Mouse (Mus musculus) thymus, adult 2 months (tissue): ENCODE results near the gene Mcm5. TPM values are rescaled to one million over a fixed set of nuclear protein-coding genes. Genes with fewer than 3 reads are reported as not detected.

Source experiments
- DNase-seq: peaks from one replicate; pipeline ENCODE4 v3.0.0; 2021
- H3K27ac ChIP-seq: fragments of 200-500 bp; 2 replicates; pipeline ENCODE4 v1.5.1; 2012; ENCODE audit warnings: low read length, control low read depth; ENCODE audit not compliant: control insufficient read depth, insufficient read depth
- H3K27me3 ChIP-seq: fragments of 200-500 bp; 2 replicates; pipeline ENCODE4 v1.6.1; 2012; ENCODE audit warnings: mild to moderate bottlenecking, low read length, moderate library complexity, mixed read lengths; ENCODE audit not compliant: control insufficient read depth, insufficient read depth
- H3K36me3 ChIP-seq: fragments of 200-500 bp; 2 replicates; pipeline ENCODE4 v1.6.1; 2012; ENCODE audit warnings: mild to moderate bottlenecking, low read length, moderate library complexity; ENCODE audit not compliant: control insufficient read depth, insufficient read depth
- H3K4me1 ChIP-seq: fragments of 200-500 bp; replicated peaks from 2 replicates; pipeline ENCODE4 v1.6.1; 2012; ENCODE audit warnings: low read length; ENCODE audit not compliant: control insufficient read depth, insufficient read depth
- H3K4me3 ChIP-seq: fragments of 200-500 bp; 2 replicates; pipeline ENCODE4 v1.5.1; 2012; ENCODE audit warnings: mild to moderate bottlenecking, low read length, control low read depth, moderate library complexity; ENCODE audit not compliant: control insufficient read depth, insufficient read depth
- CTCF ChIP-seq: fragments of 200-500 bp; IDR thresholded peaks from 2 replicates; pipeline ENCODE4 v1.5.1; 2012; ENCODE audit warnings: mild to moderate bottlenecking, control low read depth, low read length, moderate library complexity, borderline replicate concordance; ENCODE audit not compliant: control insufficient read depth, poor library complexity, insufficient read depth; ENCODE audit errors: extremely low read depth
- POLR2A ChIP-seq: fragments of 200-500 bp; IDR thresholded peaks from 2 replicates; pipeline ENCODE4 v1.6.1; 2012; ENCODE audit warnings: mild to moderate bottlenecking, low read length, control low read depth, moderate library complexity; ENCODE audit not compliant: control insufficient read depth, poor library complexity, insufficient read depth; ENCODE audit errors: extremely low read depth
- WGBS: fragments of 180-500 bp; shearing (Covaris S2); methylation state at CpG from one replicate; pipeline ENCODE4 v1.1.7; 2018; 5-methylcytosine and 5-hydroxymethylcytosine counted together
- polyA plus RNA-seq: library from polyadenylated mRNA; depleted of rRNA; stranded (reverse); fragments of >200 nt; gene quantifications from 2 replicates; pipeline ENCODE4 v1.2.3, GENCODE M21; 2012

The Mcm5 gene
- polyA plus RNA-seq, 1 experiment = 167 TPM

DNA sequence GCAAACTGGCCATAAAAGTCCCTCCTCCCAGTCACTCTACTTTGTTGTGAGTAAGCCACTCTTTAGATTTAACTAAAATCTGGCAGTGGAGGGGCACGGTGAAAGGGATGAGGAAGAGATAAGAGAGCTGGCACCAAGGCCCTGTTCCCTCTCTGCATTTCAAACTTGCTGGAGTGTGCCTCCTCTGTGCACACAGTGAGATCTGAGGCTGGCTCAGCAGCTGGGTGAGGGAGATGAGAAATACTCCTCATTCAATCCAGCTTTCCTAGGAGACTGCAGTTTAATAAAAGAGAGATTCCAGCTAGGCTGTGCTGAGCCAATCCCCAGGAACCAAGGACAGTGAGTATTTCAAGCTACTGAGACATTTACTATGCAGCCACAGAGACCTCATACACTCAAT, 26.4 kb downstream of the Mcm5 start:
- no peak for TF ChIP-seq POLR2A
- no peak for TF ChIP-seq CTCF
- DNase-seq = no peak
- no peaks in the 10 kb centered on the region for H3K27me3 ChIP-seq
- 0 out of 2 replicates have a peak, but pooled peaks cover 3% of the 10 kb centered on the region for H3K36me3 ChIP-seq
- no peak overlapping the region for H3K27ac ChIP-seq
- no peaks in the 10 kb centered on the region for H3K4me1 ChIP-seq
- 41% methylated on average over 1 of the region's 1 CpGs for WGBS
- H3K4me3 ChIP-seq = no peak overlapping the region

- no peak for DNase-seq
- Histone ChIP-seq H3K36me3 (0 out of 2 replicates have a peak, but pooled peaks cover 3% of the 10 kb centered on the region), H3K4me1 (no peaks in the 10 kb centered on the region), H3K27ac (no peak overlapping the region), H3K4me3 (no peak overlapping the region), H3K27me3 (no peaks in the 10 kb centered on the region)
- WGBS = 84% methylated on average over 2 of the region's 2 CpGs
- TF ChIP-seq CTCF (no peak), POLR2A (no peak)
These were observed 26.9 kb downstream of the Mcm5 start for GRCm38 (mm10) chr8:75136256-75136655.

DNA sequence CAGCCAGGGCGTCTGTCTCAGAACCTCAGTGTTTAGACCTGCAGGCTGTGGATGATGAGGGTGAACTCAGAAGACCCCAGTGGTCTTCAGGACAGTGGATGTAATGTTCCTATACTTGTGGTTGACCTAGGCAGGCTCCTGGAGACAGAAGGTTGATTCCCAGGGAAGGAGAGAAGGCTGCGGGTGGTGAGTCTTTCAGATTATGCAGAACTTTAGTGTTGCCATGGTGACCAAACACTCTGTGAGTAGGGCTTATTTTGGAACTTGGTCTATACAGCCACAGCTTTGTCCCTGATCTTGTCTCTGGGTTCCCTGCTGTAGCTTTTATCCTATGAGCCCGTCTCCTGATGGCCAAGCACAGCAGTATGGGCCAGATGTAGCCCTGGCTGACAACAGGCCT, 28.2 kb downstream of the Mcm5 start:
- no peak for DNase-seq
- H3K4me3 ChIP-seq = no peak overlapping the region
- no peak overlapping the region for H3K27ac ChIP-seq
- TF ChIP-seq CTCF (no peak), POLR2A (no peak)
- H3K36me3 ChIP-seq = no peaks in the 10 kb centered on the region
- H3K4me1 ChIP-seq = no peaks in the 10 kb centered on the region
- no peaks in the 10 kb centered on the region for H3K27me3 ChIP-seq
- 93% methylated on average over 3 of the region's 3 CpGs for WGBS

DNA sequence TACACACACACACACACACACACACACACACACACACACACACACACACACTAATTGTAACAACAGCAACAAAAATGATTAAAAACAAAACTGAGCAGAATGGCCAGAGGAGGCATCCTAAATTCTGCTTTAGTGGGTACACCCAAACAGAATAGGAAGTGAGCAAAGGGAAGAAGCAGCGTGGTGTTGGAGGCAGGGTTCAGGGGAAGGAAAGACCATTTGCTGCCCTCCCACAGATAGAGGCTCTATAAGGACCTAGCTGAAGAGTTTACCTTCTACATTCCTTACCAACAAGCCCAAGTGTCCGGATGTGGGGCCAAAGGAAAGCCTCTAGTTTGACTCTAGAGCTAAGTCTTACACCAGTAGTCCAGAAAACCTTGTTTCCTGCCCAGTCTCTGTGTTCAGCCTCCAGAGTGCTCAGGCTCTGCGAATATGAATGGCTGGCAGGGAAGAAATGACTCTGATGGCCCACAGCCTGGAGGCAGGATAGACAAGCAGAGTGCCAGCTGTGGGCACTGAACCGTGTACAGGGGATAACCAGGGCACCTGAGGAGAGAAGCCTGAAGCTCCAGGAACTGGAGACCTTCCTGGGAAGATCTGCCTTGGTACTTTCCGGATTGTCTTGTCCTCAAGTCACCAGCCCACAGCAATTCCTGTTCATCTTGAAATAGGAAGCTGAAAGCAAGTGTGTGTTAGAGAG, 41.7 kb downstream of the Mcm5 start:
- WGBS = 81% methylated on average over 5 of the region's 5 CpGs
- Histone ChIP-seq H3K27ac (no peak overlapping the region), H3K27me3 (no peaks in the 10 kb centered on the region), H3K4me3 (no peak overlapping the region), H3K36me3 (no peaks in the 10 kb centered on the region), H3K4me1 (no peaks in the 10 kb centered on the region)
- DNase-seq = no peak
- TF ChIP-seq POLR2A = no peak
- no peak for TF ChIP-seq CTCF

DNA sequence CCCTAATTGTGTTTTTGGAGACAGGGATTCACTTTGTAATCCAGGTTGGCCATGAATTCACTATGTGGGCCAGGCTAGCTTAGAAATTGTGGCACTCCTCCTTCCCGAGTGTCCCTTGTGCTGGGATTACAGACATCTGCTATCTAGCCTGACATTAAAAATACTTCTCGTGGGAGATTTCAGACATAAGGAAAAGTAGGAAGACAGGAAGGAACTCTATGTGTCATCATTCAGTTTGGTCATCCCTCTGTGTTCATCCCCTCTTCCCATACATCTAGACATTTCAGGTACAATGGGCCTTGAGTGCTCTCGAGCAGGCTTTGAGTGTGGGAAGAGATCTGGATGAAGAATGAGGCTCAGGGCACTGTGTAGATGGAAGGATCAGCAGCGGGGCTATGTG, 42.4 kb downstream of the Mcm5 start:
- DNase-seq = no peak
- TF ChIP-seq CTCF (no peak), POLR2A (no peak)
- Histone ChIP-seq H3K4me1 (no peaks in the 10 kb centered on the region), H3K4me3 (no peak overlapping the region), H3K36me3 (no peaks in the 10 kb centered on the region), H3K27me3 (no peaks in the 10 kb centered on the region), H3K27ac (no peak overlapping the region)
- 92% methylated on average over 4 of the region's 4 CpGs for WGBS

DNA sequence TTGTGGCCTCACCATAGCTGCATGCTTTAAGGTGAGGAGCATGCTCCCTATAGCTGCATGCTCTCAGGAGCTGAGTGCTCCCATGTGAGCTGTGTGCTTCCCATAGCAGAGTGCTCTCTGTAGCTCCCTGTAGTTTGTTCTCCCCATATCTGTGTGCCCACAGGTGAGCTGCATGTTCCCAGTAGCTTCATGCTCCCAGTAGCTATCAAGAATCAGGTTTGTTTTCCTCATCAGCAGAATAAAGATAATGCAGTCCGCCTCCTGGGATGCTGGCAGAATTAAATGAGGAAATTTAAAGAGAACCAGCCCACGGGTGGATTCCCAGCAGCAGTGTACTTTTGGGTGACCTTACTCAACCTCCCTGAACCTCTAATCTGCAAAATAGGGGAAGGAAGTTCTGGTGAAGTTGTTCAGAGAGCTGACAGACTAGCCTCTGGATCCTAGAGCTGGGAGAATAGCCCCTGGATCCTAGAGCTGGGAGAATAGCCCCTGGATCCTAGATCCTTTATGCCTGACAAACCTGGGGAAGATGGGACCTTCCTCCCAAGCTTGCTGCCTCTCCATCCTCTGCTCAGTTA, 43.2 kb downstream of the Mcm5 start:
- no peak for DNase-seq
- Histone ChIP-seq H3K4me1 (no peaks in the 10 kb centered on the region), H3K27me3 (no peaks in the 10 kb centered on the region), H3K4me3 (no peak overlapping the region), H3K36me3 (no peaks in the 10 kb centered on the region), H3K27ac (no peak overlapping the region)
- 60% methylated on average over 2 of the region's 2 CpGs for WGBS
- TF ChIP-seq POLR2A (no peak), CTCF (no peak)
